Mouse (Mus musculus): ENCODE data around the gene Gpr85. TPM values are rescaled to one million over a fixed set of nuclear protein-coding genes. Genes with fewer than 3 reads are reported as not detected.

Gene Gpr85
- total and polyA plus RNA-seq, 3 experiments = 0.20 to 0.59 (median 0.35) TPM

DNA sequence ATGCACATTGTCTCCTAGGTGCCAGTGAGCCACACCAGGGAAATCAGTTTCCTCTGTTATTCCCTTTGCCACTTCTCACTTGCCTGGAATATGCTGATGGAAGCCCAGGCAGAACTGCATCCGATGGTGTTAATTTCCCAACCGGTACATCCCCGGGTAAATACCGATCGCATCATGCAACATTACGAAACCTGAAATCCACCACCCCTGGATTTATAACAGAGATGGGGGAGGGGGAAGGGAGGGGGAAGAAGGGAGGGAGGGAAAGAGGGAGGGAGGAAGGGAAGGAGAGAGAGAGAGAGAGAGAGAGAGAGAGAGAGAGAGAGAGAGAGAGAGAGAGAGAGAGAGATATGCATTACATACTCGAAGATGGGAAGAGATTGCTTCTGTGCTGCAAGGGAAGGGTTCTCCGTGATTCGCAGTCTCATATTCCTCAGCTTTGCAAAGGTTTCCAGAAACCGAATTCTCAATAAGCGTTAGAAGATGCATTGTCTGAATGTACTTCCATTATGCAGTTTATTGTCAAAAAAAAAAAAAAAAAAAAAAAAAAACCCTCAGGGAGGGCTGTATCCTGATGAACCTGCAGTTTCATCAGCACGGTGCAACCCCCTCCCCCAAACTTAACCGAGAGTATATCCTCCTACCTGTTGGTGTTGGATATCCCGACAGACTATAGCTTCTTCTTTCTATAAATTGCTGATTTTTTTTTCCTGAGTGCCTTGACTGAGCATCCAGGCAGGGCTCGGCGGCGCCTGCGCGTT, 1.6 kb downstream of the Gpr85 start:
- Histone ChIP-seq H3K4me1 (ENCODE audit: control insufficient read depth in 1 of 2, insufficient read depth in 2 of 2) (peaks cover 6 to 8% of the 10 kb centered on the region in 2 experiments), H3K36me3 (replicated peaks in 1 of 2; ENCODE audit: control insufficient read depth in 1 of 2, insufficient read depth in 1 of 2, low read length in 1 of 2) (no peaks in the 10 kb centered on the region), H3K4me2 (ENCODE audit: insufficient read depth, low read depth, poor library complexity, severe bottlenecking) (peak overlapping the region; percentile 98), H3K27ac (ENCODE audit: insufficient read depth, low read depth) (no peak overlapping the region), H3K79me2 (replicated peaks; ENCODE audit: control insufficient read depth, extremely low read depth, insufficient read depth, poor library complexity, severe bottlenecking) (no peaks in the 10 kb centered on the region), H3K4me3 (replicated peaks in 1 of 3; ENCODE audit: low read depth in 2 of 3, low read length in 2 of 3, poor library complexity in 1 of 3) (peak overlapping the region; percentile 30 to 69 (median 59)), H3K9ac (ENCODE audit: insufficient read depth, low read depth) (peak overlapping the region; percentile 89), H3K27me3 (replicated peaks) (no peaks in the 10 kb centered on the region), H3K9me3 (replicated peaks; ENCODE audit: low read length) (no peaks in the 10 kb centered on the region)
- in situ Hi-C loops (cut with MboI; ENCODE audit: low pct_ligation_motif_present, low pct_unique_long_range_greater_than_20kb, low sequenced_read_pairs) (no loop called here), dilution Hi-C loops (cut with MboI; ENCODE audit: extremely low pct_ligation_motif_present, extremely low pct_unique_long_range_greater_than_20kb, low sequenced_read_pairs) (no loop called here)
- TF ChIP-seq NRF1 (IDR thresholded peaks at IDR 0.05; ENCODE audit: low read depth, low read length) (peak; percentile 86), CTCF (conservative IDR thresholded peaks at IDR 0.05 in 1 of 2, IDR thresholded peaks at IDR 0.05 in 1 of 2; ENCODE audit: low read depth in 2 of 2, low read length in 2 of 2) (no peak), ZNF384 (IDR thresholded peaks at IDR 0.05; ENCODE audit: low read depth, low read length) (peak; percentile 84)
- DNase-seq (ENCODE audit: extremely low read depth) = no peak

DNA sequence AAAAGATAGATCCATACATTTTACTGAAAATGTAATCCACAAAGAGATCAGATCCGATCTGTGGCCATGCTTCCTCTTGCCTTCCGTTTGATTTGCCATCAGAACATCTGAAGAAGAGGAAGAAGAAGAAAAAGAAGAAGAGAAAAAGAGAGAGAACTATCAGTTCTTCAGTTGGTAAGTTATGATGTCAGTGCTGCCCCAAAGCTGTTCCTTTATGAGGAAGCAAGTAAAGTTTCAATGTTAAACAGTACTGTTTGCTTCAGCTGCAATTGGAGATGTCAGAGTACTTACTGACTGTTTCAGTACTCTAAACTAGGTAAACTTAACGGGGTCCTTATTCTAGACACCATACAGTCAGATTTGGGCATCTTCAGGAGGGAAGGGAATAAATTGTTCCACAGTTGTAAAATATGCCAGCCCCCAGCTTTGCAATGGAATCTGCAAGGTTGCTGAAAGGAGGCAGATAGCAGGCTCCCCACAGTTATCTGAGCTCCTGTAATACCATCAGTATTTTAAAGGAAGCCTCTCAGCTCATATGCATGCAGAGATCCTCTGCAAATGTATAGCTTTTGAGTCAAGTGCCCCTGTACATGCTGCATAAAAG, 2.7 kb downstream of the Gpr85 start:
- DNase-seq (ENCODE audit: extremely low read depth) = no peak
- Histone ChIP-seq H3K4me3 (replicated peaks in 1 of 3; ENCODE audit: low read depth in 2 of 3, low read length in 2 of 3, poor library complexity in 1 of 3) (no peak overlapping the region), H3K9me3 (replicated peaks; ENCODE audit: low read length) (no peaks in the 10 kb centered on the region), H3K9ac (ENCODE audit: insufficient read depth, low read depth) (no peak overlapping the region), H3K36me3 (replicated peaks in 1 of 2; ENCODE audit: control insufficient read depth in 1 of 2, insufficient read depth in 1 of 2, low read length in 1 of 2) (no peaks in the 10 kb centered on the region), H3K27me3 (replicated peaks) (no peaks in the 10 kb centered on the region), H3K27ac (ENCODE audit: insufficient read depth, low read depth) (no peak overlapping the region), H3K79me2 (replicated peaks; ENCODE audit: control insufficient read depth, extremely low read depth, insufficient read depth, poor library complexity, severe bottlenecking) (no peaks in the 10 kb centered on the region), H3K4me1 (ENCODE audit: control insufficient read depth in 1 of 2, insufficient read depth in 2 of 2) (peaks cover 6 to 8% of the 10 kb centered on the region in 2 experiments), H3K4me2 (ENCODE audit: insufficient read depth, low read depth, poor library complexity, severe bottlenecking) (peak overlapping the region; percentile 60)
- dilution Hi-C loops (cut with MboI; ENCODE audit: extremely low pct_ligation_motif_present, extremely low pct_unique_long_range_greater_than_20kb, low sequenced_read_pairs) = no loop called here
- in situ Hi-C loops (cut with MboI; ENCODE audit: low pct_ligation_motif_present, low pct_unique_long_range_greater_than_20kb, low sequenced_read_pairs) = no loop called here
- TF ChIP-seq ETS1 (conservative IDR thresholded peaks at IDR 0.05; ENCODE audit: low read depth, low read length) (no peak), MXI1 (IDR thresholded peaks at IDR 0.05; ENCODE audit: low read depth, low read length) (no peak), CHD1 (IDR thresholded peaks at IDR 0.05; ENCODE audit: low read depth, low read length) (no peak), JUN (IDR thresholded peaks at IDR 0.05; ENCODE audit: insufficient read depth, low read depth, low read length) (no peak), IRF4 (IDR thresholded peaks at IDR 0.05; ENCODE audit: low read depth, low read length) (no peak), CHD2 (IDR thresholded peaks at IDR 0.05; ENCODE audit: low read length) (no peak), BHLHE40 (IDR thresholded peaks at IDR 0.05; ENCODE audit: low read depth, low read length) (no peak), MYC (IDR thresholded peaks at IDR 0.05; ENCODE audit: low read depth, low read length) (no peak), POLR2A (IDR thresholded peaks at IDR 0.05; ENCODE audit: low read depth, low read length) (no peak), RCOR1 (conservative IDR thresholded peaks at IDR 0.05; ENCODE audit: low read depth, low read length) (no peak), ELF1 (IDR thresholded peaks at IDR 0.05; ENCODE audit: low read depth, low read length) (no peak), ZNF384 (IDR thresholded peaks at IDR 0.05; ENCODE audit: low read depth, low read length) (no peak), EP300 (IDR thresholded peaks at IDR 0.05; ENCODE audit: low read length) (no peak), E2F4 (IDR thresholded peaks at IDR 0.05; ENCODE audit: insufficient replicate concordance, low read depth, low read length) (no peak)
